Mouse (Mus musculus) neural tube, embryonic 15.5 days (tissue): ENCODE data around the gene Mtx2. TPM values are rescaled to one million over a fixed set of nuclear protein-coding genes. Genes with fewer than 3 reads are reported as not detected.

Source experiments
- ATAC-seq: fragments of 200-750 bp; cut with Nextera tagmentation; 2 replicates; pipeline ENCODE4 v1.8.0; 2017; ENCODE audit warnings: mild to moderate bottlenecking, moderate TSS enrichment, moderate library complexity; ENCODE audit not compliant: low FRiP score
- H3K27ac ChIP-seq: fragments of 300-500 bp; sonication (generic); replicated peaks from 2 replicates; pipeline ENCODE4 v1.5.1; 2015; ENCODE audit warnings: mild to moderate bottlenecking, inconsistent platforms
- H3K27me3 ChIP-seq: fragments of 300-500 bp; sonication (generic); replicated peaks from 2 replicates; pipeline ENCODE4 v1.6.1; 2015; ENCODE audit warnings: inconsistent platforms
- H3K36me3 ChIP-seq: fragments of 300-500 bp; sonication (generic); 2 replicates; pipeline ENCODE4 v1.6.1; 2015; ENCODE audit warnings: inconsistent platforms
- H3K4me1 ChIP-seq: fragments of 300-500 bp; sonication (generic); 2 replicates; pipeline ENCODE4 v1.6.1; 2015; ENCODE audit warnings: inconsistent platforms
- H3K4me2 ChIP-seq: fragments of 300-500 bp; sonication (generic); 2 replicates; pipeline ENCODE4 v1.6.1; 2015; ENCODE audit warnings: inconsistent platforms, mild to moderate bottlenecking, moderate library complexity
- H3K4me3 ChIP-seq: fragments of 300-500 bp; sonication (generic); replicated peaks from 2 replicates; pipeline ENCODE4 v1.5.1; 2015; ENCODE audit warnings: mild to moderate bottlenecking, inconsistent platforms
- H3K9ac ChIP-seq: fragments of 300-500 bp; sonication (generic); replicated peaks from 2 replicates; pipeline ENCODE4 v1.6.1; 2015; ENCODE audit warnings: mild to moderate bottlenecking, inconsistent platforms
- H3K9me3 ChIP-seq: fragments of 300-500 bp; sonication (generic); replicated peaks from 2 replicates; pipeline ENCODE4 v1.6.1; 2016; ENCODE audit warnings: inconsistent platforms
- WGBS: fragments of 180-500 bp; shearing (Covaris S2); methylation state at CpG from one replicate; pipeline ENCODE4 v1.1.7; 2015; ENCODE audit warnings: mixed read lengths; 5-methylcytosine and 5-hydroxymethylcytosine counted together
- polyA plus RNA-seq: library from polyadenylated mRNA; unstranded; fragments of >200 nt; fragmentation: Nextera tagmentation; extraction: Ambion mirVana; gene quantifications from 2 replicates; pipeline ENCODE4 v1.2.1, GENCODE M21; 2015

The Mtx2 gene
- 149 and 162 TPM in 2 replicates for polyA plus RNA-seq

DNA sequence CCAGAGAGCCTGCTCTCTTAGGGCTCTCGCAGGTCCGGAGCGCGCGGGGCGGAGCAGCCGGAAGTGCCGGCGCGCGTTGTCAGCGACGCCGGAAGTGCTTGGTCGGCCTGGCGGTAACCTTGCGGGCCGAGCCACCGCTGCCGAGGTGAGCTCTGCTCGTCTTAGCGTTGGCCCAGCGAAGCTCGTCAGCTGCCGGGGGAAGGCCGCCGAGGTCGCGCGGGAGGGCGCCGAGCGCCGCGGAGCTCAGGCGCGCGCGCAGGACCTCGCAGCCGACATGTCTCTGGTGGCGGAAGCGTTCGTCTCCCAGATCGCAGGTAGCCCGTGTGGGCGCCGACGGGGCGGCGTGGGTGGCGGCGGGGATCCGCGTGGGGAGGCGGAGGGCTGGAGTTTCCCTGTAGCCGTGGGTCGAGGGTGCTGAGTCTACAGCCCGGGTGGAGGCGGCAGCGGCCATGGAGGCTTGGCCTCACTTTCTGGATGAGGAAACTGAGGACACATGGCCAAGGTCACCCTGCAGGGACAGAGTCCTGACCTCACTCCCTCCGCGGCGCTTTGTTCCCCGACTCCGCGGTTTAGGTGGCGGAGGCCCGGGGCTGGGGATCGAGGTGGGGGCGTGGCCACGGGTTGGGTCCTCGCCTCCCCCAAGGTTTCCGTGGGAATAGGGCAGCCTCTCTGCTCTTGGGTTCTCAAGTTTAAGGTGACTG, at the start of gene Mtx2:
Gene Mtx2 (plus strand): TSS at position 74 of the 701 bp plus-strand sequence.
- H3K9ac ChIP-seq = peak within 1 kb of the TSS; percentile 96
- H3K27me3 ChIP-seq = no peaks in the 10 kb centered on the region
- H3K27ac ChIP-seq = peak within 1 kb of the TSS; percentile 90
- peak within 1 kb of the TSS; percentile 82 for H3K4me2 ChIP-seq
- peak within 1 kb of the TSS; percentile 92 for H3K4me3 ChIP-seq
- no peaks in the 10 kb centered on the region for H3K9me3 ChIP-seq
- H3K36me3 ChIP-seq = no peaks in the 10 kb centered on the region
- WGBS = under 1% methylated on average over 74 of the region's 74 CpGs
- H3K4me1 ChIP-seq = peaks cover 12% of the 10 kb centered on the region; the same call in 1 of the 2 replicates
- peak; percentile 95 for ATAC-seq

- no peaks in the 10 kb centered on the region for H3K36me3 ChIP-seq
- H3K9me3 ChIP-seq = no peaks in the 10 kb centered on the region
- WGBS = 72% methylated on average over 13 of the region's 13 CpGs
- H3K9ac ChIP-seq = no peak overlapping the region
- no peak overlapping the region for H3K27ac ChIP-seq
- no peaks in the 10 kb centered on the region for H3K27me3 ChIP-seq
- no peak overlapping the region for H3K4me3 ChIP-seq
- no peak for ATAC-seq
- no peak overlapping the region for H3K4me2 ChIP-seq
- no peaks in the 10 kb centered on the region for H3K4me1 ChIP-seq
Measured at GRCm38 (mm10) chr2:74777536-74778275, 47.9 kb upstream of the Mtx2 start.

GRCm38 (mm10) chr2:74781386-74781785, 44.2 kb upstream of the Mtx2 start:
- Histone ChIP-seq H3K27ac (no peak overlapping the region), H3K27me3 (no peaks in the 10 kb centered on the region), H3K4me3 (no peak overlapping the region), H3K4me1 (no peaks in the 10 kb centered on the region), H3K9me3 (no peaks in the 10 kb centered on the region), H3K9ac (no peak overlapping the region), H3K4me2 (no peak overlapping the region), H3K36me3 (no peaks in the 10 kb centered on the region)
- 93% methylated on average over 5 of the region's 5 CpGs for WGBS
- no peak for ATAC-seq

DNA sequence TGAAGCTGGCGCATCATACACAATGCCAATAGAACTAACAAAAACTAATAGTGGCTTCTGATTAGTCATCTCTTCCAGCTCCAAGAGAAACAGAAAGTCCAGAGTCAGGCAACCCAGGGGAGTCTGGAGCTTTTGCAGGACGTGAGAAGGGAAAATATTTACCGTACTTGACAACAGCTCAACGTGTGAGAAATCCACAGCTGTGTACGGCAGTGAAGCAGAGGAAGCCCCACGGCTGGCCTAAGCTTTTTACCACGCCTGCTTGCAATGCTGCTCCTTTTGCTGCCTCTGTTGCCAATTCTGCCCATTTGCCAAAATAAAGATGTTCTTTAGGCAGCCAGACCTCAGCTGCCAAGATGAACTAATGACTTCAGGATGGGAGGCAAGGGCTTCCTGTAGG, 30.1 kb upstream of the Mtx2 start:
- ATAC-seq = no peak
- H3K4me1 ChIP-seq = peaks cover 4% of the 10 kb centered on the region; the same call in 1 of the 2 replicates
- H3K9me3 ChIP-seq = no peaks in the 10 kb centered on the region
- whole genome bisulfite sequencing = 55% methylated on average over 7 of the region's 7 CpGs
- no peak overlapping the region for H3K27ac ChIP-seq
- H3K36me3 ChIP-seq = no peaks in the 10 kb centered on the region
- no peak overlapping the region for H3K4me2 ChIP-seq
- no peaks in the 10 kb centered on the region for H3K27me3 ChIP-seq
- no peak overlapping the region for H3K4me3 ChIP-seq
- no peak overlapping the region for H3K9ac ChIP-seq

- H3K4me2 ChIP-seq = no peak overlapping the region
- H3K36me3 ChIP-seq = no peaks in the 10 kb centered on the region
- ATAC-seq = no peak
- no peaks in the 10 kb centered on the region for H3K4me1 ChIP-seq
- no peaks in the 10 kb centered on the region for H3K27me3 ChIP-seq
- no peak overlapping the region for H3K4me3 ChIP-seq
- no peak overlapping the region for H3K27ac ChIP-seq
- WGBS = 74% methylated on average over 5 of the region's 5 CpGs
- H3K9ac ChIP-seq = no peak overlapping the region
- no peaks in the 10 kb centered on the region for H3K9me3 ChIP-seq
Measured at GRCm38 (mm10) chr2:74808431-74808830, 17.2 kb upstream of the Mtx2 start.

DNA sequence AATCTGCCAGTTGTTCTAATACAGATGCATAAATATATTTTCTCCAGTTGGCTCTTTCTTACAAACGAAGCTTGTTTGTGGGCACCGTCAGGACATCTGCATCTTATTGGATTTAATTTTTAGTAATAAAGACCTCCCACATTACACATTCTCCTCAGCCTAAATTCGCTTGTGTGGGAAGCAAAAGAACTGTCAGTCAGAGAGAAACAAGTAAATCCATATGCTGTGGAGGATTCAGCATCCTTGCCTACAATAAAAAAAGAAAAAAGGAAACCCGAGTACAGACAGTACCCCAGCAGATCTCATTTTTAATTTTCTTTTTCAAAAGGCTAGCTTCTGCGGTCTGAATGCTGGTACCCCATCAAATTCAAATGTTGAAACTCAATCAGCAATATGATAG, 2.9 kb upstream of the Mtx2 start:
- H3K4me1 ChIP-seq = peaks cover 12% of the 10 kb centered on the region; the same call in 1 of the 2 replicates
- no peaks in the 10 kb centered on the region for H3K36me3 ChIP-seq
- no peak overlapping the region for H3K4me2 ChIP-seq
- H3K27me3 ChIP-seq = no peaks in the 10 kb centered on the region
- no peaks in the 10 kb centered on the region for H3K9me3 ChIP-seq
- no peak overlapping the region for H3K9ac ChIP-seq
- no peak overlapping the region for H3K27ac ChIP-seq
- no peak for ATAC-seq
- H3K4me3 ChIP-seq = no peak overlapping the region
- 80% methylated on average over 5 of the region's 5 CpGs for WGBS

DNA sequence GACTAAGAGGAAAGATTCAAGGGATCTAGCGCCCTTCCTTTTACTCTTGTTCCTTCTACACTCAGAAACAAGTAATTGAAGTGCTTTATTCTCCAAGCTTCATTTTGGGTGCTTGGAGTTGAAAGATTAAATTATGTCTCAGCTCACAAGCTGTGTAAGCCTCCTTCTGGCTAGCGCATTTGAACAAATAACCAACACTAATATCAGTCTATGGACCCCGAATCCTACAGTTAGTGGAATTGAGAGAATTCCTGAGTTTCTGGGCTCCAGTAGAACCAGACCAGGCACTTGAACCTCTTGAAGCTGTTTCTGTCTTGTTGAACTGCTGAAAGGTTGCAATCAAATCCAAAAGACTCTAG, 253 bp upstream of the Mtx2 start:
- Histone ChIP-seq H3K9me3 (no peaks in the 10 kb centered on the region), H3K4me1 (peaks cover 12% of the 10 kb centered on the region; the same call in 1 of the 2 replicates), H3K4me2 (peak overlapping the region; percentile 82), H3K4me3 (peak overlapping the region; percentile 92), H3K27me3 (no peaks in the 10 kb centered on the region), H3K27ac (peak overlapping the region; percentile 90), H3K9ac (peak overlapping the region; percentile 96), H3K36me3 (no peaks in the 10 kb centered on the region)
- ATAC-seq = no peak
- WGBS = 64% methylated on average over 3 of the region's 3 CpGs

DNA sequence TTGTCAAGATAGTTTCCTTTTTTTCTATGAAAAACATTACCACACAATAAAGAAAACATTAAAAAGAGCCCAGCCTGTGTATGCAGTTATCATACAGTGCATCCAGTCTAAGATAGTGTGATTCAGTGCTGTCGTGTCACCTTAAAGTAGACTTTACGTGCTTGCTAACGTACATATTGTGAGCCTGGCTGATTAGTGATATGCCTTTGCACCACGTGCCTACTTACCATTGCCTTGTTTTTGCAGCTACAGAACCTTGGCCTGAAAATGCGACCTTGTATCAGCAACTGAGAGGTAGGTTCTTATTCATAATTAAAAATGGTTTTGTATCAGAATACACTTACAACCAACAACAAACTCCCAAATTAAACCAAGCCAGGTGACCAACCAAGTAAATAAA, 21.4 kb downstream of the Mtx2 start:
- no peak for ATAC-seq
- WGBS = 77% methylated on average over 5 of the region's 5 CpGs
- no peak overlapping the region for H3K9ac ChIP-seq

DNA sequence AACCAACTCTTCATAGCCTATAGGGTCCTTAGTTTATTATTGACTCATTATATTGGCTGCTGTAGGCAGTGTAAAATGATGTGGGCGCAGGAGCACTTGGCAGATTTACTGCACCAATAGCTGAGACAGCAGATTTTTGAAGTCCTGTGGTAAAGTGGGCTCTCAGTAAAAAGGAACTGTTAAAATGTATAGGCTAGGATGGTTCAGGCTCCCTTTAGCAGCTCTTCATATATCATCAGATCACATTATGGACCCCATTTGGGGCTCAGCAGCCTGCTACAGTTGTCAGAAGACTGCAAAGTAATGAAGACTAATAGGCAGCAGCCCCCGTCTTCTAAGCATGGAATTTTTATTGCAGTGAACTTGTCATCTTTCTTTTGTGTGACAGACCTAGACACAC, 21.9 kb downstream of the Mtx2 start:
- no peak overlapping the region for H3K9ac ChIP-seq
- peak; percentile 28; the same call in 1 of the 2 replicates for ATAC-seq
- H3K4me3 ChIP-seq = no peak overlapping the region
- no peak overlapping the region for H3K27ac ChIP-seq
- no peak overlapping the region for H3K4me2 ChIP-seq
- WGBS = 27% methylated on average over 2 of the region's 2 CpGs
- no peaks in the 10 kb centered on the region for H3K36me3 ChIP-seq
- H3K4me1 ChIP-seq = peaks cover 4% of the 10 kb centered on the region; the same call in 1 of the 2 replicates
- no peaks in the 10 kb centered on the region for H3K27me3 ChIP-seq
- no peaks in the 10 kb centered on the region for H3K9me3 ChIP-seq

More for the DNA sequence above, 21.4 kb downstream of the Mtx2 start:
- Histone ChIP-seq H3K27me3 (no peaks in the 10 kb centered on the region), H3K27ac (no peak overlapping the region), H3K4me3 (no peak overlapping the region), H3K36me3 (no peaks in the 10 kb centered on the region), H3K4me2 (no peak overlapping the region), H3K9me3 (no peaks in the 10 kb centered on the region), H3K4me1 (peaks cover 4% of the 10 kb centered on the region; the same call in 1 of the 2 replicates)

GRCm38 (mm10) chr2:74850036-74850435, 24.4 kb downstream of the Mtx2 start:
- Histone ChIP-seq H3K4me1 (peaks cover 4% of the 10 kb centered on the region; the same call in 1 of the 2 replicates), H3K36me3 (no peaks in the 10 kb centered on the region), H3K4me3 (no peak overlapping the region), H3K27me3 (no peaks in the 10 kb centered on the region), H3K27ac (no peak overlapping the region), H3K9ac (no peak overlapping the region), H3K9me3 (no peaks in the 10 kb centered on the region), H3K4me2 (no peak overlapping the region)
- 36% methylated on average over 1 of the region's 1 CpGs for WGBS
- ATAC-seq = no peak

DNA sequence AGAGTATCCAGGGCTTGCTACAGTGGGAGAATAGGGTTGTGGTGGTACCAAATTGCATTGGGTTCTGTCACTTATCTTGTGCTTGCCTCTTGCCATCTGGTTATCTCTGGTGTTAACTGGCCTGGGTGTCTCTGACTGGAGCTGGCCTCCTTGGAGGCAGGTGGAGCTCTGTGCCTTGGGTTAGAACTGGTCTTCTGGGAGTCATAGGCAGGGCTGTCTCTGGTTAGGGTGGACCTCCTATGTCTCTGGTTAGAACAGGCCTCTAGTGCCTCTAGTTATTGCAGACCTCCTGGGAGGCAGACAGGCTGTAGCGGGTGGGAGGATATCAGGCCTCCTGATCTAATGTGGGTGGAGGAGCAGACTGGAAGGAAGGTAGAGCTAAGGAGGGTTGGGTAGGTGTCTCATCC, 36.5 kb downstream of the Mtx2 start:
- no peaks in the 10 kb centered on the region for H3K27me3 ChIP-seq
- no peak for ATAC-seq
- peaks cover 3% of the 10 kb centered on the region; the same call in 1 of the 2 replicates for H3K36me3 ChIP-seq
- no peaks in the 10 kb centered on the region for H3K9me3 ChIP-seq
- H3K4me1 ChIP-seq = no peaks in the 10 kb centered on the region
- no peak overlapping the region for H3K9ac ChIP-seq
- WGBS = 93% methylated on average over 1 of the region's 1 CpGs
- H3K4me2 ChIP-seq = no peak overlapping the region
- no peak overlapping the region for H3K27ac ChIP-seq
- no peak overlapping the region for H3K4me3 ChIP-seq

GRCm38 (mm10) chr2:74865414-74865813, 39.8 kb downstream of the Mtx2 start:
- no peak overlapping the region for H3K9ac ChIP-seq
- no peaks in the 10 kb centered on the region for H3K27me3 ChIP-seq
- H3K27ac ChIP-seq = no peak overlapping the region
- no peak overlapping the region for H3K4me2 ChIP-seq
- no peak overlapping the region for H3K4me3 ChIP-seq
- H3K36me3 ChIP-seq = peaks cover 3% of the 10 kb centered on the region; the same call in 1 of the 2 replicates
- no peaks in the 10 kb centered on the region for H3K9me3 ChIP-seq
- no peaks in the 10 kb centered on the region for H3K4me1 ChIP-seq
- ATAC-seq = no peak
